Mouse (Mus musculus) forebrain, embryonic 11.5 days (tissue): ENCODE measurements at regions not wholly inside any gene's neighbourhood (a gene's known extent, or its start where the extent isn't known, plus 50 kb on each side); places are given as distances from the start of the nearest gene placed in this dataset.
A peak's percentile ranks its signal among the peaks of the same experiment; 100 is the strongest.

Source experiments
- ATAC-seq: fragments of 200-750 bp; cut with Nextera tagmentation; replicated peaks from 2 replicates; pipeline ENCODE4 v1.8.0; 2017; ENCODE audit warnings: moderate TSS enrichment; ENCODE audit not compliant: low FRiP score
- DNase-seq: peaks from one replicate; pipeline ENCODE4 v3.0.0-alpha.2; 2017; ENCODE audit warnings: low spot score
- H3K27ac ChIP-seq: fragments of 300-500 bp; sonication (generic); 2 replicates; pipeline ENCODE4 v1.5.1; 2014; ENCODE audit warnings: low read depth, low read length
- H3K27me3 ChIP-seq: fragments of 300-500 bp; sonication (generic); 2 replicates; pipeline ENCODE4 v1.6.1; 2014; ENCODE audit warnings: mild to moderate bottlenecking, low read length, mixed read lengths; ENCODE audit not compliant: control insufficient read depth, insufficient read depth
- H3K36me3 ChIP-seq: fragments of 300-500 bp; sonication (generic); 2 replicates; pipeline ENCODE4 v1.6.1; 2014; ENCODE audit warnings: mild to moderate bottlenecking, low read length, moderate library complexity, mixed read lengths; ENCODE audit not compliant: control insufficient read depth, insufficient read depth
- H3K4me1 ChIP-seq: fragments of 300-500 bp; sonication (generic); replicated peaks from 2 replicates; pipeline ENCODE4 v1.6.1; 2014; ENCODE audit warnings: low read length, mixed read lengths; ENCODE audit not compliant: control insufficient read depth, insufficient read depth
- H3K4me2 ChIP-seq: fragments of 300-500 bp; sonication (generic); 2 replicates; pipeline ENCODE4 v1.6.1; 2014; ENCODE audit warnings: low read depth, mild to moderate bottlenecking, low read length, moderate library complexity, mixed read lengths; ENCODE audit not compliant: severe bottlenecking
- H3K4me3 ChIP-seq: fragments of 300-500 bp; sonication (generic); 2 replicates; pipeline ENCODE4 v1.5.1; 2014; ENCODE audit warnings: low read depth, low read length
- H3K9ac ChIP-seq: fragments of 300-500 bp; sonication (generic); 2 replicates; pipeline ENCODE4 v1.6.1; 2014; ENCODE audit warnings: low read length
- H3K9me3 ChIP-seq: fragments of 300-500 bp; sonication (generic); 2 replicates; pipeline ENCODE4 v1.6.1; 2016; ENCODE audit warnings: low read length, mixed read lengths; ENCODE audit not compliant: control insufficient read depth
- WGBS: fragments of 180-500 bp; shearing (Covaris S2); extraction: QIAGEN DNeasy Blood & Tissue Kit; methylation state at CpG from one replicate; pipeline ENCODE4 v1.1.7; 2014; 5-methylcytosine and 5-hydroxymethylcytosine counted together

GRCm38 (mm10) chr6:78599751-78600150 lies 131.1 kb upstream of the Reg3g start:
- Histone ChIP-seq H3K9ac (no peak overlapping the region), H3K36me3 (no peaks in the 10 kb centered on the region), H3K4me2 (no peak overlapping the region), H3K27me3 (no peaks in the 10 kb centered on the region), H3K4me1 (no peaks in the 10 kb centered on the region), H3K27ac (no peak overlapping the region), H3K9me3 (no peaks in the 10 kb centered on the region), H3K4me3 (no peak overlapping the region)
- ATAC-seq = no peak
- DNase-seq = no peak
- WGBS = 89% methylated on average over 4 of the region's 4 CpGs

- H3K27me3 ChIP-seq = no peaks in the 10 kb centered on the region
These were observed 101.4 kb upstream of the Reg3g start for GRCm38 (mm10) chr6:78570000-78570597.

GRCm38 (mm10) chr6:78553008-78553698 lies 84.5 kb upstream of the Reg3g start:
- ATAC-seq (no peak), DNase-seq (no peak)
- no peaks in the 10 kb centered on the region for H3K9me3 ChIP-seq
- no peak overlapping the region for H3K9ac ChIP-seq
- H3K27ac ChIP-seq = no peak overlapping the region
- no peaks in the 10 kb centered on the region for H3K27me3 ChIP-seq
- peaks cover 2% of the 10 kb centered on the region; the same call in 1 of the 2 replicates for H3K4me1 ChIP-seq
- H3K4me2 ChIP-seq = no peak overlapping the region
- H3K4me3 ChIP-seq = no peak overlapping the region
- WGBS = 51% methylated on average over 11 of the region's 11 CpGs
- H3K36me3 ChIP-seq = no peaks in the 10 kb centered on the region

More at GRCm38 (mm10) chr6:78570000-78570597, 101.4 kb upstream of the Reg3g start:
- H3K9ac ChIP-seq = no peak overlapping the region
- no peak overlapping the region for H3K27ac ChIP-seq
- no peak overlapping the region for H3K4me2 ChIP-seq
- no peaks in the 10 kb centered on the region for H3K36me3 ChIP-seq
- H3K9me3 ChIP-seq = no peaks in the 10 kb centered on the region
- no peaks in the 10 kb centered on the region for H3K4me1 ChIP-seq
- 94% methylated on average over 4 of the region's 4 CpGs for WGBS
- ATAC-seq (0 out of 2 replicates have a peak, but pooled peaks have one; percentile 53), DNase-seq (no peak)
- H3K4me3 ChIP-seq = no peak overlapping the region

GRCm38 (mm10) chr6:78552353-78552698 lies 83.7 kb upstream of the Reg3g start:
- peaks cover 2% of the 10 kb centered on the region; the same call in 1 of the 2 replicates for H3K4me1 ChIP-seq
- H3K9me3 ChIP-seq = no peaks in the 10 kb centered on the region
- H3K27me3 ChIP-seq = no peaks in the 10 kb centered on the region
- DNase-seq (no peak), ATAC-seq (peak; percentile 45; the same call in 1 of the 2 replicates)
- H3K4me3 ChIP-seq = no peak overlapping the region
- no peak overlapping the region for H3K4me2 ChIP-seq
- no peak overlapping the region for H3K9ac ChIP-seq
- no peak overlapping the region for H3K27ac ChIP-seq
- 27% methylated on average over 5 of the region's 5 CpGs for WGBS
- H3K36me3 ChIP-seq = no peaks in the 10 kb centered on the region

- Histone ChIP-seq H3K27ac (no peak overlapping the region), H3K9me3 (no peaks in the 10 kb centered on the region), H3K4me1 (peaks cover 2% of the 10 kb centered on the region; the same call in 1 of the 2 replicates), H3K4me3 (no peak overlapping the region), H3K27me3 (no peaks in the 10 kb centered on the region), H3K9ac (no peak overlapping the region), H3K36me3 (no peaks in the 10 kb centered on the region), H3K4me2 (no peak overlapping the region)
- 32% methylated on average over 8 of the region's 8 CpGs for WGBS
- no peak for DNase-seq
- no peak for ATAC-seq
These were observed 83.1 kb upstream of the Reg3g start for GRCm38 (mm10) chr6:78551666-78552352.

- WGBS = 92% methylated on average over 4 of the region's 4 CpGs
- no peak for DNase-seq
- H3K4me1 ChIP-seq = peaks cover 2% of the 10 kb centered on the region; the same call in 1 of the 2 replicates
These were observed 79.8 kb upstream of the Reg3g start for GRCm38 (mm10) chr6:78548476-78548875.

GRCm38 (mm10) chr6:78547721-78548120 lies 79.0 kb upstream of the Reg3g start:
- DNase-seq (no peak), ATAC-seq (no peak)
- Histone ChIP-seq H3K9me3 (no peaks in the 10 kb centered on the region), H3K4me1 (peaks cover 2% of the 10 kb centered on the region; the same call in 1 of the 2 replicates), H3K36me3 (no peaks in the 10 kb centered on the region), H3K27ac (no peak overlapping the region), H3K9ac (no peak overlapping the region), H3K4me2 (no peak overlapping the region), H3K27me3 (no peaks in the 10 kb centered on the region), H3K4me3 (no peak overlapping the region)
- 84% methylated on average over 1 of the region's 1 CpGs for WGBS

More at GRCm38 (mm10) chr6:78548476-78548875, 79.8 kb upstream of the Reg3g start:
- Histone ChIP-seq H3K36me3 (no peaks in the 10 kb centered on the region), H3K4me3 (no peak overlapping the region), H3K9me3 (no peaks in the 10 kb centered on the region), H3K4me2 (no peak overlapping the region), H3K9ac (no peak overlapping the region), H3K27ac (no peak overlapping the region), H3K27me3 (no peaks in the 10 kb centered on the region)
- no peak for ATAC-seq

- Histone ChIP-seq H3K27ac (no peak overlapping the region), H3K9ac (no peak overlapping the region), H3K4me1 (no peaks in the 10 kb centered on the region), H3K27me3 (no peaks in the 10 kb centered on the region), H3K4me2 (no peak overlapping the region), H3K4me3 (no peak overlapping the region), H3K9me3 (no peaks in the 10 kb centered on the region), H3K36me3 (no peaks in the 10 kb centered on the region)
- ATAC-seq = peak; percentile 30; the same call in 1 of the 2 replicates
- WGBS = 19% methylated on average over 2 of the region's 2 CpGs
- DNase-seq = peak; percentile 73
These were observed 75.6 kb upstream of the Reg3g start for GRCm38 (mm10) chr6:78544238-78544637.
